Mouse (Mus musculus) gastrocnemius, postnatal 4 days (tissue): ENCODE results near the gene Olfr827. TPM values are rescaled to one million over a fixed set of nuclear protein-coding genes. Genes with fewer than 3 reads are reported as not detected.

ENCODE experiments used
- DNase-seq, 2 experiments: peaks; one replicate each; pipeline ENCODE4 v3.0.0; 2021 to 2022; ENCODE audit warnings: low spot score in 2 of 2, mixed read lengths in 2 of 2
- long read RNA-seq, 2 experiments: library from polyadenylated mRNA; stranded (forward); transcript quantifications; one replicate each; pipeline ENCODE4 v2.0.0; 2021
- total RNA-seq, 2 experiments: library from RNA; stranded (reverse); gene quantifications; 2 replicates each; pipeline ENCODE4 v1.2.3; 2021

Olfr827 gene
- total RNA-seq, result not detected
- long read RNA-seq, experiment 1, result 0 reads
- long read RNA-seq, experiment 2, result 0 reads

GRCm38 (mm10) chr10:130214303-130214702, at the start of gene Olfr827:
Olfr827 (minus strand) TSS chr10:130214403.
- no peak for DNase-seq

- DNase-seq, result peak in 1 of 2 experiments; percentile 31
Observed at GRCm38 (mm10) chr10:130263203-130263602, 49.0 kb upstream of the Olfr827 start.

GRCm38 (mm10) chr10:130259483-130259882, 45.3 kb upstream of the Olfr827 start:
- DNase-seq, result no peak

- no peak for DNase-seq
Observed at GRCm38 (mm10) chr10:130244271-130244670, 30.1 kb upstream of the Olfr827 start.

- DNase-seq, result no peak
Observed at GRCm38 (mm10) chr10:130238318-130239209, 24.4 kb upstream of the Olfr827 start.

GRCm38 (mm10) chr10:130234576-130234975, 20.4 kb upstream of the Olfr827 start:
- DNase-seq, result no peak

- no peak for DNase-seq
Observed at GRCm38 (mm10) chr10:130232117-130232516, 17.9 kb upstream of the Olfr827 start.

- no peak for DNase-seq
Observed at GRCm38 (mm10) chr10:130229584-130229983, 15.4 kb upstream of the Olfr827 start.

GRCm38 (mm10) chr10:130228246-130228645, 14.0 kb upstream of the Olfr827 start:
- peak in 1 of 2 experiments; percentile 22 for DNase-seq

- DNase-seq, result no peak
Observed at GRCm38 (mm10) chr10:130225034-130225433, 10.8 kb upstream of the Olfr827 start.

GRCm38 (mm10) chr10:130184086-130184485, 30.1 kb downstream of the Olfr827 start, which contains the start of gene Olfr826:
Olfr826 (minus strand) TSS chr10:130184186.
- DNase-seq, result no peak

- DNase-seq, result no peak
Observed at GRCm38 (mm10) chr10:130166666-130167065, 47.5 kb downstream of the Olfr827 start, which contains the start of gene Olfr825. Olfr825 (minus strand) TSS chr10:130166766.

GRCm38 (mm10) chr10:130165196-130165595, 49.0 kb downstream of the Olfr827 start:
- DNase-seq, result no peak

Other genes starting within 250 kb of the Olfr827 start
- gene Olfr819, start 247.1 kb downstream of the Olfr827 start, total RNA-seq, result not detected
- gene Olfr247, start 238.3 kb downstream of the Olfr827 start, total RNA-seq, result not detected
- gene Gm10310, start 229.3 kb downstream of the Olfr827 start, total RNA-seq, result not detected
- not detected for gene Olfr820, start 201.8 kb downstream of the Olfr827 start, total RNA-seq
- not detected for gene Olfr821, start 184.1 kb downstream of the Olfr827 start, total RNA-seq
- not detected for gene Olfr822, start 143.2 kb downstream of the Olfr827 start, total RNA-seq
- gene Olfr823, start 99.0 kb downstream of the Olfr827 start, total RNA-seq, result not detected
- gene Olfr824, start 84.4 kb downstream of the Olfr827 start, total RNA-seq, result not detected
- gene Olfr825, start 47.6 kb downstream of the Olfr827 start, total RNA-seq, result not detected
- gene Olfr826, start 30.2 kb downstream of the Olfr827 start, total RNA-seq, result not detected
- not detected for gene Neurod4, start 65.8 kb upstream of the Olfr827 start, total RNA-seq
- 1 to 10 TPM; 1.7 to 2.3 TPM for gene Tespa1, start 108.5 kb upstream of the Olfr827 start, total RNA-seq
- gene Vmn2r84, start 179.9 kb upstream of the Olfr827 start, total RNA-seq, result not detected
- not detected for gene Vmn2r85, start 215.3 kb upstream of the Olfr827 start, total RNA-seq
- not detected for gene Vmn2r86, start 241.6 kb upstream of the Olfr827 start, total RNA-seq